Mouse (Mus musculus) gastrocnemius, postnatal 36 days (tissue): ENCODE measurements around the gene Rita1. TPM values are rescaled to one million over a fixed set of nuclear protein-coding genes. Genes with fewer than 3 reads are reported as not detected.

Experiments used
- DNase-seq, 2 experiments: peaks; one replicate each; pipeline ENCODE4 v3.0.0; 2022
- intact Hi-C: fragments of 180-260 bp; cut with DNase I; formaldehyde crosslinking; loops from one replicate; pipeline ENCODE4 v1.15.1; 2025
- total RNA-seq, 2 experiments: library from RNA; stranded (reverse); gene quantifications; 2 replicates each; pipeline ENCODE4 v1.2.3; 2021

The Rita1 gene
- total RNA-seq, 2 experiments from 2014 or later: 5.6 to 6.8 TPM

DNA sequence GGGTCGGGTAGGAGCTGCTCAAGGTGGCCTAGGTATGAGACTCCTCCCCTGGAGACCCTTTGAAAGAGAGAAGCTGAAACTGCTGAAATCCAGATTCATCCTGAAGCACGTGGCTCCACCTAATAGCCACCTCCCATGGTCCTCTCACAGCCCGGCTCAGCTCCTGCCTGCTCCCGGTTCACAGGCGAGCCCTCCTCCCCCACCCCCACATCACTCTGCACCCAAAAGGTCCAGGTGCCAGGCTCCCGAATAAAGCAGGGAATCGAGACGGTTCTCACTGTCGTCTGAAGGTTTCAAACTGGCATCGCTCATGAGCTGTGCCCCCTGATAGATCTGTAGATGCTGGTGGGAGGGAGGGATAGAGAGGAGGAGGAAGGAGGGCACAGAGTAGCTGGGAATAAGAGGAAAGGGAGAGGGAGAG lies 7.1 kb downstream of the Rita1 start:
- intact Hi-C loops: loop anchor here (2.0 to 5.0 kb wide), 2 partner anchors 83 to 100 kb away; no protein-coding TSS in a partner anchor
- DNase-seq: no peak

DNA sequence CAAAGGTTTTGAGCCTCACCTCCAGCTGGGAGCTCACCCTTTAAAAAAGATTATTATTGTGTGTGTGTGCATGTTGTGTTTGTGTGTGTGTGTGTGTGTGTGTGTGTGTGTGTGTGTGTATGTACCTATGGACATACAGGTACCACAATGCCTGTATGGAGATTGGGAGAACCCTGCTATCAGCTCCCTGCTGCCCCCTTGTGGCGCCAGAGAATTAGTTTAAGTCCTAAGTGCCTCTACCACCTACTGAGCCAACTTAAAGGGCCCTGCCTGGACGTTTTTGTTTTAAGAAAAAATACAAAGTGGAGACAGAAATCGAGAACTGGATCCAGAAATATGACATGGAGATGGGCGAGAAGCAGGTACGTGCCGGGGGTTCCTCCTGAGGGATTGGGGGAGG lies 7.5 kb downstream of the Rita1 start:
- DNase-seq: peak; percentile 77 to 82
- intact Hi-C loops: loop anchor here (2.0 to 5.0 kb wide), 2 partner anchors 83 to 100 kb away; no protein-coding TSS in a partner anchor

DNA sequence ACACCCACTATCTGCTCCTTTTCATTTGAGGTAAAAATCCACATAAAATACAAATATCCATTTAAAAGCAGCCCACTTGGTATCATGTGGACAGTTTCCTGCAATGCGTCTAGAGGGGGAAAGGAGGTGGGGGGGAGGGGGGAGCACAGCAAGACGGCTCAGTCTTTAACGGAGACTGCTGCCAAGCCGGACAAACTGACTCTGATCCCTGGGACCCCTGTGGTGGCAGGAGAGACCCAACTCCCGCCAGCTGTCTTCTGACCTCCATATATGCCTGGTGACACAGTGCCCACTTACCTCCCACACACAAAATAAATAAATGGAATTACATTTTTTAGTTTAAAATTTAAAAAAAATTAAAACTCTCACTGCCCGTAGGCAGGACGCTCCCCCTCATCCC lies 8.9 kb downstream of the Rita1 start:
- intact Hi-C loops: no loop called here

GRCm38 (mm10) chr5:120602210-120602609 lies 10.2 kb downstream of the Rita1 start:
- no peak for DNase-seq
- intact Hi-C loops: no loop called here

More for the DNA sequence above, 8.9 kb downstream of the Rita1 start:
- DNase-seq: no peak

- intact Hi-C loops: no loop called here
- no peak for DNase-seq
These were observed 11.3 kb downstream of the Rita1 start for GRCm38 (mm10) chr5:120600946-120601668.

DNA sequence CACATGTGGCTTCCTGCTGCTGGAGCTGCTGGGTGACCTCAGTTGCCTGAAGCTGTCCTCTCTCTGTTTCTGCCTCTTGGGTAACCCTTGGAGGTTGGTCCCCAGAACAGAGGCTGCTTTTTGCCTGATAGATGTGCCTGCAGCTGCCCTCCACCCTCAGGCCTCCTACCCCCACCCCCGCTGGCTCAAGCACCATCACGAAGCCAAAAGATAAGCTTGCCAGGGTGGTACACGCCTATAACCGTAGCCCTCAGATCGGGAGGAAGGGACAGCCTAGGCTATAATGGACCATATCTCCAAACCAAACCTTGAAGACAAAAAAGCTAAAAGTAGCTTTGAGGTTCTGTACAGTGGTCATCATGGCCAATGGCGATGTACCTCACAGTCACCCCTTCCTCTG lies 12.8 kb downstream of the Rita1 start:
- DNase-seq: no peak
- intact Hi-C loops: no loop called here

DNA sequence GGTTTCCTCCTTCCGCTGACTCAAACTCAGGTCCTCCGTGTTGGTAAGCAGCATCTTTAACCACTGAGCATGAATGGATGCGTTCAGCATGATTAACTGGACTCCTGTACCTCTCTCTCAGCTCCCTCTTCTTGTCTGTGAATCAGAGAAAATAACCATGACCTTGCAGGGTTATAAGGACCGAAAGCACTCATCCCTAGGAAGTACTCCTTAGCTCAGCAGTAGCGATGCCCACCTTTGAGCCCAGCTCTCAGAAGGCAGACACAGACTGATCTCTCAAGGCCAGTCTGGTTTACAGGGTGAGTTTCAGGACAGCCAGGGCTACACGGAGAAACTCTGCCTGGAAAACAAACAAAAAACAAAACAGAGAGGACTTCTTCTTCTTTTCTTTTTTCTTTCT lies 17.9 kb downstream of the Rita1 start:
- DNase-seq: no peak
- intact Hi-C loops: loop anchor here (5.0 kb wide), 1 partner anchor 67 kb away; no protein-coding TSS in a partner anchor

- intact Hi-C loops: loop anchor here (5.0 kb wide), 1 partner anchor 65 kb away; no protein-coding TSS in a partner anchor
- DNase-seq: no peak
These were observed 20.2 kb downstream of the Rita1 start for GRCm38 (mm10) chr5:120592141-120592540.

GRCm38 (mm10) chr5:120590356-120591010 lies 21.9 kb downstream of the Rita1 start:
- intact Hi-C loops: loop anchor here (5.0 kb wide), 1 partner anchor 63 kb away; no protein-coding TSS in a partner anchor
- no peak for DNase-seq

DNA sequence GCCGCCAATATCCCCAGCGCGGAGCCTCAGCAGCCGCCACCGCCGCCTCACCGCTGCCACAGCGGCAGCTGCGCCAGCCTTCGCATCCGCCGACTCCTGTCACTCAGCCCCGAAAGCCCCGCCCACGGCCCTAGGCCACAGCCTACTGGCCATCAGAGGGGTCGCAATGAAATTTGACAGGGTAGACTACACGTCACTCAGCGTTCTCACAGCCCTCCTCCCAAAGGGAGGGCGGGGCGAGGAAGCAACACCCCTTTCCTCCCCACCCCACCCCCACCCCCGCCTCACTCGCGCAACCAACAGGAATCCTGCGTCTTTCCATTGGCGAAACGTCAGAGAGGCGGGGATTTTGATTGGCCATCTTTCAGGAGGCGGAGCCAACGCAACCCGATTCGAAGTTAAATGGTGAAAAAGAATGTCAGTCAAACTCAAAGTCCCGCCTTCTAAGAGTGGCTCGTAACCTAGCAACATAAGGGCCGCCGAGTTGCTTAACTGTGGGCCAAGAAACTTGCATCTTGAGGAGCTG lies 23.8 kb downstream of the Rita1 start, which contains the start of the genes Tpcn1 and Iqcd:
Tpcn1 (minus strand) TSS at position 105 of the 526 bp plus-strand sequence.
Iqcd (plus strand) TSS at position 448 of the 526 bp plus-strand sequence.
- intact Hi-C loops: loop anchor here (5.0 kb wide), 1 partner anchor 81 kb away; no protein-coding TSS in a partner anchor

DNA sequence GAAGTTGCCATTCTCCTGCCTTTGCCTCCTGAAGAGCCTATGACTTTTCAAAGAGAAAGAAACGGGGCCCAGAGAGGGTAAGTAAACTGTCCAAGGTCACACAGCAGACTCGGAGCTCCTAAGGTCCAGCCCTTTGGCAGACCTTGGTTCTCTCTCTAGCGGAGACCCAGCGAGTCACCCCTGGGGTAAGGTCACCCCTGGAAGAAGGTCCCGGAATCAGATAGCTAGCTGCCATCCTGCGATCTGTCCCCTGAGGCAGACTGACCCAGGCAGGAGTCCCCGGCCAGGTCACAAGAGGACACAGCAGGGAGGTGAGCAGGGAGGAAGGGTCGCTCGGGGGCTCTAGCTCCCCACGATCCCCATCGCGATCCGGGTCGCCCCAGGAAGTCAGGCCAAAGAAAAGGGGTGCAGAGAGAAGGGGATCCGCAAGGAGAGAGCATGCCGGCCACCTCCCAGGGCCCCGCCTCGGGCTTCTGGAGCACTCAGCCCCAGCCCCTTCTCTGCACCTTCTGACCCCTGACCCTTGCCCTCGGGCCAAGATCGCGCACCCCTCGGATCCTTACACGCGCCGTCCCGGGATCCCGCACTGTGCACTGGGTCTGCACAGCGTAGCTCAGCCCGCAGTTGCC lies 24.3 kb downstream of the Rita1 start:
- intact Hi-C loops: loop anchor here (5.0 kb wide), 1 partner anchor 81 kb away; no protein-coding TSS in a partner anchor
- no peak for DNase-seq

More for the DNA sequence above, 23.8 kb downstream of the Rita1 start, which contains the start of the genes Tpcn1 and Iqcd:
- peak; percentile 99 to 100 for DNase-seq

DNA sequence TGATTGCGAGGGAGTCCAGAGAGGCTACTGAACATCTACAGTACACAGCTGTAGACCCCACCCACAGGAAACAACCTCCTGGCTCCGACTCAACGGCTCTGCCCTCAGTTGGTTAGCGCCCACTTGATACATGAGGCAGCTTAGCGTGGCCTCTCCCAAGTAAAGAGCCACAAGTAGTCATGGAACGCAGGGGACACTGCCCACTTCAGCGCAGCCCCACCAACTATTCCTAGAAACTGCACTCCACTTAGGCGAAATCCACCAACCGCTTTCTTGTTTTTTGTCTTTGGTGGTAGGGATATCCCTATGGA lies 24.8 kb downstream of the Rita1 start:
- peak in 1 of 2 experiments; percentile 39 for DNase-seq

DNA sequence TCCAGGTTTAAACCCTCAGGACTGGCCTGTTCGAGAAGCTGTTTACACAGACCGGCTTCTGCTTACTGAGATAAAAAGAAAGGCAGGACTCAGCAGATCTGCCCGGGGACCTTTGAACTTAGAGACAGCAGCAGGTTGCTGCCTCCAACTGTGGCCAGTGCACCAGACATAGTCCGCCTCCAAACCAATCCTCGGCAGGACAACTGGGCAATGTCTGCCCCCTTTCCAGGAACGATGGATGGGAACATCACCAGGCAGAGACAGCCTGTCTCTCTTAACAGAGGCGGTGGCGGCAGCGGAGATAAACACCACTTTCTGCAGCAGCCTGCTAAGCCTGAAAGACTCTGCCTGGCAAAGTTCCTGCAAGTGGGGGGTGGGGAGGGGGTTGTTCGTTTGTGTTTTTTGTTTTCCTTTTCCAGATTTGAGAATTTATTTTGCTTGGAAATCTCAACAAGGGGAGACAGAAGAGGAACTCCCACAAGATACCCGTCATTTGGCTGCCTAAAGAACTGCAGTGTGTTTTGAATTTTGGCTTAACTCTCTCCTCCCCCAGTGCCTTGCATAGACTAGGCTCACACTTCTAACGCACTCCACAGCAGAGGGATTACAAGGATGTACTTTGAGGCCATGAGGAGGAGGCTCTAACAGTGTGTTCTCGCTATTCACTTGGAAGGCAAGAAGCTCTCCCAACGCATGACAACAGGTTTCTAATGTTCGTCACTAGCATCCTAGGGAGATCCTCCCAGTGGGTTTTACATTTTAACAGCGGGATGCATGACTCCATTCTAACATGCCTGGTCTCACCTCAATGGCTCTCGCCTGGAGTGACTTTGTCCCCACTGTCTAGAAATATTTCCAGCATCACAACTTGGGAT lies 25.4 kb downstream of the Rita1 start:
- peak in 1 of 2 experiments; percentile 32 for DNase-seq
- intact Hi-C loops: loop anchor here (5.0 kb wide), 1 partner anchor 80 kb away; no protein-coding TSS in a partner anchor

More for the DNA sequence above, 24.8 kb downstream of the Rita1 start:
- intact Hi-C loops: loop anchor here (5.0 kb wide), 1 partner anchor 80 kb away; no protein-coding TSS in a partner anchor

DNA sequence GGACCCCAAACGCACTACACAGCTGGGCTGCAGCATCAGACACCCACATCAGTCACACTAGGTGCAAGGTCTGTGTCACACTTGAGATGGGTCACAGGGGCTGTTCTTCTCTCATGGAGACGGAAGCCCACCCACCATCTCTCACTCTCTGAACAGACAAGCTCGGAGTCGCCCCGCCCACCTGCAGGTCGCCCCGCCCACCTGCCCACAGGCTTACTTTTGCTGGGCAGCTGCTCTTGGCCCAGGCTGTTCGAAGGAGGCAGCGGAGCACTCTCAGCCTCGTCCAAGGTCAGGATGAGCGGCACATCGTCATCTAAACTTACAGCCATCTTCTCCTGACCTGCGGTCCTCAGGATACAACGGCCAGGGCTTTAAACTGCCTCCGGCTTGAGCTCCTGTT lies 27.4 kb downstream of the Rita1 start:
- intact Hi-C loops: loop anchor here (2.0 to 5.0 kb wide), 2 partner anchors 26 to 78 kb away; no protein-coding TSS in a partner anchor
- DNase-seq: no peak

DNA sequence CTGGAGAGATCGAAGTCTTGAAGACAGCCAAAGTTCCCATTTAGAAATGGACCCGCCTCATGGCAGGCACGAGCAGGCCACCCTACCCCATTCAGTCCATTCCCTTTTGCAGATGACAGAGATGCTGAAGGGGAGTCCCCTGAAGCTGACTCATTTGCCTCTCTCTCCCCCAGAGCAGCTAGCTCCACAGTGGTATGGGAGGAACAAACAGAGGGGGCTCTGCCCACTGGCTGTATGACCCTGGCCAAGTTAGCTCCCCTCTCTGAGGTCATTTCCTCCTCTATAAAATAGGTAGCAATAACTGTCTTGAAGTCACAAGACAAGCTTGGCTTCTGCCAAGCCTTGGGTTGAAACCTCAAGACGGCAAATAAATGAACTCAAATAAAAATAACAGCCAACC lies 28.9 kb downstream of the Rita1 start:
- no peak for DNase-seq
- intact Hi-C loops: no loop called here

DNA sequence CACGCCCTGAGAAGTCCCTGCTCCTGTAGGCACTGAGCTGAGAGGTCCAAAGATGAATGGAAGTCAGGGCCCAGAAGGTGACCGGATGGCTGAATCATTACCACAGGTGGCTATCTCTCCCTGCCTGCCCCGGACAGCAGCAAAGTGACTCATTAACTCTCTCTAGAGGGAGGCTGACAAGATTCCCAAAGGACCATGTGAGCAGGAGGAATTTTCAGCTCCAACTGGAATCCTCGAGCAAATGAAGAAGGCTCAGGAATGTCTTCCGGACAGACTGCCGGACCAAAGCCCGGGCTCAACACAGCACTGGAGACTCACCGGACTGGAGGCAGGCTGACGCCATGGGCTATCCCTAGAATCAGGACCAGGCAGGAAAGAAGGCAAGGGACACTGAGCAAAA lies 30.4 kb downstream of the Rita1 start:
- intact Hi-C loops: no loop called here
- no peak for DNase-seq

DNA sequence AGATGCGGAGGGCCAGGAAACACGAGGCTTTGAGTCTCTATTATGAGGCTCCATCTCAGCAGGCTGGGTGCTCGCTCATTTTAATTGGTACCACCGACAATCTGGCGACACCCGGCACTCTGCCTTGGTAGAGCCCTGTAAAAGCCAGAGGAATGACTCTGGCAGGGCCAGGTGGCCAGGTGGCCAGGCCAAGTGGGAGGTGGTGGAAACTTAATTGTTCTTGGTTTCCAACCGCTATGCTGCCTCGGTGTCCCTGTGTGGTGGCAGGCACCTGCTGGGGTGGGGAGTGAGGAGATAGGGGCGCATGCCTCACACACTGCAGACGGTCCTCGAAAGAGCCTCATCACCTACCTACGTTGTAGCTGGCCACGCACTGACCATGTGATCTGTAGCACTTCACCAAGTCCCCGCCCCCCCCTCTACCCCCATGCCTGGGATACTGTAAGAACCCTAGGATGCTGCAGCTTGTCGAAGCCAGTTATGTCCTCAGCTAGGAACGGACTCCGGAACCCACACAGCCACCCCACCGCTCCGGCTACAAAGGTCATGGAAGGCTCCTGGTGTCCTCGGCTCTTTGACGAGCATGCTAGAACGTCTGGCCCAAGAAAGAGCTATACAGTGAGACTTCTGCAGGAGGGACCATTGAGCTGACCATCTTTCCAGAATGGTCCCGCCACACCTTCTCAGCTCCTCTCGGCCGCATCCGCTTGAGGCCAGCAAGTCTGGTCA lies 32.3 kb downstream of the Rita1 start:
- no peak for DNase-seq
- intact Hi-C loops: no loop called here

GRCm38 (mm10) chr5:120579211-120579897 lies 33.0 kb downstream of the Rita1 start:
- peak; percentile 69 to 80 for DNase-seq
- intact Hi-C loops: no loop called here
